Mouse (Mus musculus) testis, adult 10 weeks (tissue): ENCODE results near the gene Tmem184c. TPM values are rescaled to one million over a fixed set of nuclear protein-coding genes. Genes with fewer than 3 reads are reported as not detected.

Source experiments
- polyA plus RNA-seq: library from polyadenylated mRNA; stranded (reverse); fragments of 350-450 nt; fragmentation: Illumina TruSeq; extraction: RNeasy Lipid Tissue Mini Kit (QIAGEN cat#74804); gene quantifications from one replicate; pipeline ENCODE4 v1.2.3, GENCODE M21; 2014; ENCODE audit warnings: low read depth, low replicate concordance

Gene Tmem184c
- 154 TPM for polyA plus RNA-seq

DNA sequence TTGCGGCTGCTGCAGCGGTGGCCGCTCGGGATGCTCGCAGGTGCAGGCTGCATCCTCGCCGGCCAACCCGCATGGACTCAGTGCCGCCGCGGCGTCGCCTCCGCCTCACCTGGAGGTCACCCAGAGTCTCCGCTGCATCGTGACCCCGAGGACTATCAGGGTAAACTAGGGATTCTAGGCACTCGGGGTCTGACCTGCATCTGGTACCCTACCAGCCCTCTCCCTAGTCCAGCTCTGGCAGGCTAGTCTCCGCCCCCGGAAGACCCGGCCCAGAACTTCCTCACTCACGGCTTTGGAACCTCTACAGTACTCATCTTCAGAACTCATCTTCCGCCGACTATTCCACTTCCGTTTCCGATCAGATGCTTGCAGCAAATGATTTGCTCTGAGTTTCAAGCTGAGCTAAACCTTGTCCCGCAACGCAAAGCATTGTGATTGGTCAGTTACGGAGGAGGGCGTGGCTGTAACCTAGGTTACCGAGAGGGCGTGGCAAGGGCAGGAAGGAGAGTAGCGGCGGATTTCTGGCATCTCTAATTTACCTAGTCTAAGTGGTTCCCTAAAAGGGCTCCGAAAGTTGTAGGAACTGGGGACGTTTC is at the start of gene Tmem184c:
Gene Tmem184c, minus strand, starts transcription at position 325 of the 596 bp plus-strand sequence.

DNA sequence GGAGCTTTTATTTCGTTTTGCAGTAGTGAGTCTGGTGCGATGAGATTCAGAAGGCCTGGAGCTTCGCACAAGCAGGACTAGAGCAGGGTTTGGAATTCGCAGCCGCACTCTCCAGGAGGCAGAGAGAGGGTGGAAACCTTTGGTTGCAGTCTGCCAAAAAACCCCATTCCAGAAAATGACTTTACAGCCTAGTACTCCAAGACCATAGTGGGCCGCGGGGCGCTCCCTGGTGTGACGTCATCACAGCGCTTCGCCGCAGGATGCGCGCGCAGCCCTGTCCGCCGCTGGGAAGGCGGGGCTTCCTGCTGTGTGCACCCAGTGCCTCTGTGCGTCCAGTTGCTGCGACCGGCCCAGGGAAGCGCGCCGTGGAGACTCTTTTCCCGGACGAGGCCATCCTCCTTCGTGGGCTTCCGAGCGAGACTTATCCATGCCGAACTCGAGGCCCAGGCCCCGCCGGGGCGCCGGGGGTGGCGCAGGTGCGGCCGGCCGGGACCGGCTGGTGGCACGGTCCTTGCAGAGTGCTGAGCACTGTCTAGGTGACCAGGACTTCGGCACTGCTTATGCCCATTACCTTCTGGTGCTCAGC is 61.3 kb downstream of the Tmem184c start, which contains the start of gene Prmt9:
Gene Prmt9, plus strand, starts transcription at position 277 of the 586 bp plus-strand sequence.

Other genes with a start within 250 kb of the Tmem184c start
- 8.2 TPM for gene Arhgap10, start 92.7 kb downstream of the Tmem184c start, polyA plus RNA-seq
- 11.0 TPM for gene Prmt9, start 61.3 kb downstream of the Tmem184c start, polyA plus RNA-seq
- gene Ednra, start 113.8 kb upstream of the Tmem184c start, polyA plus RNA-seq = 3.5 TPM